Mouse (Mus musculus) fat pad, adult 2 months (tissue): ENCODE data around the gene Gpn2.

Experiments
- DNase-seq: peaks from one replicate; pipeline ENCODE4 v3.0.0-alpha.2; 2011; ENCODE audit warnings: low read depth, low spot score; ENCODE audit errors: extremely low read depth

Gene Gpn2

DNA sequence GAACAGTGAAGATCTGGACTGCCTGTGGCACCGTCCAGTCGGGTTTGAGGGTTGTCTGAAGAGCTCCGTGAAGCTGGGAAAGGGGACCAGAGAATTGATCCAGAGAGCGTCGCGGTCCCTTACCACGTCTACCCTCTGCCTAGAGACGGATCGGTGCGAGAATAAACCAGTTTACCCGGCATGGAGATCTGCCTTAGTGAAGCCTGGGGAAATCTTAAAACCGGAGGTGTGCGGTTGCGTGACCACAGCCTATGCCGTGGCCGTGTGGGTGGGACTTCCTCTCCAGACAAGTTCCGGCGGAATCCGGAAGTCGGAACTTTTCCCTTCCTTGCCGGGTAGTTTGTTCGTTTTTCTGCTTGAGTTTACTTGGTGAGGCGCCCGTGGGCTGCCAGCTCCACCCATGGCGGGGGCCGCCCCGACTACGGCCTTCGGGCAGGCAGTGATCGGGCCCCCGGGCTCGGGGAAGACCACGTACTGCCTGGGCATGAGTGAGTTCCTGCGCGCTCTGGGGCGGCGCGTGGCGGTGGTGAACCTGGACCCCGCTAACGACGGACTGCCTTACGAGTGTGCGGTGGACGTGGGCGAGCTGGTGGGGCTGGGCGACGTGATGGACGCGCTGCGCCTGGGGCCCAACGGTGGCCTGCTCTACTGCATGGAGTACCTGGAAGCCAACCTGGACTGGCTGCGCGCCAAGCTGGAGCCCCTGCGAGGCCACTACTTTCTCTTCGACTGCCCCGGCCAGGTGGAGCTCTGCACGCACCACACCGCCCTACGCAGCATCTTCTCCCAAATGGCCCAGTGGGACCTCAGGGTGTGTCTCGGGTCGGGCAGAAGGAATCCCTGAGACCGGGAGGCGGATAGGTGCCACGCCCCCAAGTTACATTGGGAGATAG is at the start of gene Gpn2:
TSS of gene Gpn2 (plus strand) at position 304 of the 893 bp plus-strand sequence.
- DNase-seq, result no peak

DNA sequence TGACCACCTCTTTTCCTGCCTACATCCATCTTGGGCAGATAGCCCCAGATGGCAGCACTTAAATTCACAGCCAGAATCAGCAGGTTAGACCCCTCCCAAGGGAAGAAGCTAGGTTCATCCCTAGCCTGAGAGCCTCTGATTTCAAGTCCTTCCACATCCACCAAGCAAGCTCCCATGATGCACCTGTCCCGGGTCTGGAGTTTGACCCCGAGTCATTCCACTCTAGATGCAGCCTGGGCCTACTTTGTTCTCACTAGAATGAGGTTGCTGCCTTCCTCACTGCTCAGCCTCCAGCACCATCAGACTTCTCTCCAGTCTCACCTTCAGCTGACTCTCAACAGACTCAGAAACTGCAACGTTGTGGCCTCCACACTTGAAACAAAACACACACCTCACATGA is 48.1 kb upstream of the Gpn2 start:
- DNase-seq, result no peak

DNA sequence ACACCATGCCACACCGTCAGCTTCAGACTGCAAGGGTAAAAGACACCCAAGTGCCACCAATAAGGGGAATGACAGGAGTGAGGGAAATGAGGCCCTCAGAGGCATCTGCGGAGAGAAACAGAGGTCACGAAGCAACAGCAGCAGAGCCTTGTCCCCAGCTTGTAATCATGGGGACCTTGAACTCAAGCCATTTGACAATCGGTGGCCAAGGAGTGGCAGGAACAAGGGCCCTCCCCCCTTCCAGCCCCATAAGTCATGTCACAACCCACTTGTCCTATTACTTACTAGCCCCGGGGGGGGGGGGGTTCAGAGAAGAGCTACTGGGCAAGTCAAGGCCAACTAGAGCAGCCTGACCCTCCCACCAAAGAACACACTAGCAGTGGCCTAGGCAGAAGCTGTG is 47.5 kb upstream of the Gpn2 start:
- no peak for DNase-seq

DNA sequence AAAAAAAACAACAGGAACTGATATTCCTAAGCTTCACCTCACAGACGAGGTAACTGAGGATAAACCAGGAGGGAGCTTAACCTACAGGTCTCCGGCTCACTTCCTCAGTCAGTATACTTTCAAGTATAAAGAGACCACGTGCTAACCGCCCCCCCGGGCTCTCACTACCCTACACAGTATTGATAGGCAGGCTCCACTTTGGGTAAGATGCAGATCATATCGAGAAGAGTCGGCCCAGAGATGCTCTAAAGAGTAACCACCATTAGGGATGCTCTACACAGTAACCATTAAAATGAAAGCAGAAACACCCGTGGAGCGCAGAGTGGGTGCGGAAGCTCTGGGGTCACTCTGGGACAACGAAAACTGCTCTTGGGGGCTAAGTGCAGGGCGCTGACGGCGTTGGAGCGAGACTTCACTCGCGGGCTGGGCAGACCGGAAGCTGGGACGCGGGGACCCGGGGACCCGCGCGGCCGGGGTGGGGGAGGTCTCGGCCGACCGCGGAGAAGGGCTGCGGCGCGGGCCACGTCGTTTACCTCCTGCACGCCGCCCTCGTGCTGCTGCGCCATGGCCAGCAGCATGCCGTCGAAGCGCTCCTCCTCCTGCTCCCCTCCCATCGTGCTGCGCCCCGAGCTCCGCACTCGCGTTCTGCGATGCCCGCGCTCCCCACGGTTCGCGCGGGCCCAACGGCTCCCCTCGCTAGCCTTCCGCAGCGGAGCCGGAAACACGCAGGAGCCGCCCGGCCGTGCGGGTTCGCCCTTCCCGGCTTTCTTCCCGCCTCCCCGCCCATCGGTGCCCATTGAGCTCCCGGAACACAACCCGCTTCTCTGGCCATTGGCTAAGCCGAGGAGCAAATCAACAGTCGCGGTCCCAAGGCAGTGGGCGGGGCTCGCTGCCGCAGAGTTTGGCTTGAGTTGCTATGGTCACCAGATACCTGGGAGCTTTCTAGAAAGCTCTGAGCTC is 38.6 kb upstream of the Gpn2 start, which contains the start of gene Nudc:
TSS of gene Nudc (minus strand) at position 725 of the 960 bp plus-strand sequence.
- peak; percentile 63 for DNase-seq

DNA sequence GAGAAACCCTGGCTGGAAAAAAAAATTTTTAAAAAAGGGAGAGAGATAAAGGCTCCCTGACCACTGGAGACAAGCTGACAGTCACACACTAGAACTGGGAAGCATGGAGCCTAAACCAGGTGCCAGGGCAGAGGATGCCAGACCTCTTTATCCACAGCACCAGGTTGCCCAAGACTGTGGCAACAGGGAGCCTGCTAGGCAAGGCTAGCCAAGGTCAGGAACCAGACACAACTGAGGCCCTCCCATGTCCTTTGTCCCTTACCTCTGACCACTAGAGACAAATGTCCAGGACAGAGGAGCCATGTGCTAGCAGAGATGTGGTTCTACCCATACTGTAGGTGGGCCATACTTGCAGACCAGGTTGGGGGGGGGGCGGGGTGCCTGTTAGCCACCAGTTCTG is 32.1 kb upstream of the Gpn2 start:
- DNase-seq, result no peak

DNA sequence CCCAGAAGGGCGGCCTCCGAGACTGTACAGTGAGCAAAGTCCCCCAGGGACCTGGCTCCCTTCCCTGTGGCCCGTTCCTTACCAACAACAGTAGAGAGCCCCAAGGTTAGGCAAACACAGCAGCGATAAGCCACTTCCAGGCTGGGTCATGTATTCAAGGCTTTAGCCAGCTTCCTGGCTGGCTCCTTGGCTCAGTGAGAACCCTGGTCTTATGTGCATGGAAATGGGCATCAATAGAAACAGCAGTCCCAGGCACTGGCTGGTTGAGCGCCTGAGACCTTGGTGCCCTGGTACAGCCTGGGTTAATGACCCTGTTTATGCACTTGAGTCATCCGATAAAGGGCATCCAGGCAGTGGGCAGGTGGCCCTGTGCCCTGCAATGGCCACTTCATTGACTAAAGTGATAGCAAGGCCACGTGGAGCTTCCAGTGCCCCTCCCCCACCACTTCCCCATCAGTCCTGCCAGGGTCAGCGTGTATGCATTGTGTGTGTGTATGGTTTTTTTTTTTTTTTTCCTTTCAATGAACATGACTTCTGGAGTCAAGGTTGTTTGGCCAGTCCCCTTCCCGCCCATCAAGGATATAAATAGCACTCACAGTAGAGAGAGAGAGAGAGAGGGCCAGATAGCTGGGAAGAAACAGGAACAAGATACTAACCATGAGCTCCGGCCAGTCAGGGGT is 31.3 kb upstream of the Gpn2 start, which contains the start of gene Nr0b2:
TSS of gene Nr0b2 (plus strand) at position 609 of the 680 bp plus-strand sequence.
- no peak for DNase-seq

DNA sequence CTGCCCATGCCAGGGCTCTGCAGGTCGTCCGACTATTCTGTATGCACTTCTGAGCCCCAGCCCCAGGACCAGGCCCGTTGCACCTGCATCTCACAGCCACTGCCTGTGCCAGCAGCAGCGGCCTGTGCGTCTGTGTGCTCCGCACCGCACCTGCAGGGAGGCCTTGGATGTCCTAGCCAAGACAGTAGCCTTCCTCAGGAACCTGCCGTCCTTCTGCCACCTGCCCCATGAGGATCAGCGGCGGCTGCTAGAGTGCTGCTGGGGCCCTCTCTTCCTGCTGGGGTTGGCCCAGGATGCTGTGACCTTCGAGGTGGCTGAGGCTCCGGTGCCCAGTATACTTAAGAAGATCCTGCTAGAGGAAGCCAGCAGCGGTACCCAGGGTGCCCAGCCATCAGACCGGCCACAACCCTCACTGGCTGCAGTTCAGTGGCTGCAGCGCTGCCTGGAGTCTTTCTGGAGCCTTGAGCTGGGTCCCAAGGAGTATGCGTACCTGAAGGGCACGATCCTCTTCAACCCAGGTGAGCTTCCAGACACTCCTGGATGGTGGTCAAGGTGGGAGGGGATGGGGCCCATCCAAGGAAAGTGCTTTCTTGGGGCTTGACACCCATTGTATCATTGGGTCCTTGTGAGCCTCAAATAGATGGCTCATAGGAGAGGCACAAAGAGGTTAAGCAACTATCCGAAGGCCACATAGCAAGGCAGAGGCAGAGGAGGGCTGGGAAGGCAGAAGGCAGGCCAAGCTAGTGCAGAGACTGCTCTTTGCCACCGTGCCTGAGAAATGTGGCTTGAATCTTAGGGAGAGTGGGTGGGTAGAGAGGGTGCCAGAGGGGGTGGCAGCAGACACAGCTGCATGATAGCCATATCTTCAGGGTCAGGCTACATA is 30.5 kb upstream of the Gpn2 start:
- no peak for DNase-seq

DNA sequence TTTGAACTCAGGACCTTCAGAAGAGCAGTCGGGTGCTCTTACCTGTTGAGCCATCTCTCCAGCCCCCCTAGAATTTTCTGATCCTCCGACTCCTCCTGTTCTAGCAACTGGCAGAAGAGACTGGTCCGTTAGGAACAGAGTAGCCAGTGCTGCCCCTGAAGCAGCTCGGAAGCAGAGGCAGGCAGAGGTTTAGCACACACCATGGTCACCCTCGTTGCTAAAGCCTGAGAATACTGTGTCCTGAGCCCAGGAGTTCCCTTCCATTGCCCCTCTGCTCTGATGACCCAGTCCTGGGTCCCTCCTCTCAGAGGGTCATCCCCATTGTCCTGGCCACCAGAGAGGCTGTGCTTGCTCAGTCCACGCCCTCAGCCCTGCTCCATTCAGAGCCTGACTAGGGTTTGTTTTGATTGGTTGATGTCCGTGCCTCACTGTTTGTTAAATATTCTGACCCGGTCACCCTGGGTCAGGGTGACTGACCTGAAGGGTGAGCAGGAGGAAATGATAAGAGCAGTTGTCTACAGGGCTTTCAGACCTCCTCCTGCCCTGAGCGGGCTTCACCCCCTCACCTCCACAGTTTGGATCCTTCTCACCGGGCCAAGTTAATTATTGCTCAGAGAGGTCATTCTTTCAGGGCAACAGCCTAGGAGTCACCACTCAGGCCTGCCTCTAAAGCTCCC is 27.0 kb upstream of the Gpn2 start:
- no peak for DNase-seq

DNA sequence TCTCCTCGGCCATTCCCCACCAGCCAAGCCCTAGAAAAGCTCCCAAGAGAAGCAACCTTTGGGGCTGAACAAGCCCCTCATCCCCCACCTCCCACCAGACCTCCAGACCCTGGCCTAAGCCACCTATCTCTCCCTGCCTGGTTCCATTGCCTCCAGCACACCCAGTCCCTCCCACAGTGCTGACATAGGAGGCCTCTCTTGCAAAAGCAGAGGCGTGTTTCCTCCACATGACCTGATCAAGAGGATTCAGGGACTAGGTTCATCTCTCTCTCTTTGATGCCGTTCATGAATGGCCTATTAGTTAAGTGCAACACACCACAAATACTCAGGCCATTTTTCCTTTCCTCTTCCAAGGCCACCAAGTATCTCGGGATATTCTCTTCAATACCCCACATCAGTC is 24.3 kb upstream of the Gpn2 start:
- no peak for DNase-seq

DNA sequence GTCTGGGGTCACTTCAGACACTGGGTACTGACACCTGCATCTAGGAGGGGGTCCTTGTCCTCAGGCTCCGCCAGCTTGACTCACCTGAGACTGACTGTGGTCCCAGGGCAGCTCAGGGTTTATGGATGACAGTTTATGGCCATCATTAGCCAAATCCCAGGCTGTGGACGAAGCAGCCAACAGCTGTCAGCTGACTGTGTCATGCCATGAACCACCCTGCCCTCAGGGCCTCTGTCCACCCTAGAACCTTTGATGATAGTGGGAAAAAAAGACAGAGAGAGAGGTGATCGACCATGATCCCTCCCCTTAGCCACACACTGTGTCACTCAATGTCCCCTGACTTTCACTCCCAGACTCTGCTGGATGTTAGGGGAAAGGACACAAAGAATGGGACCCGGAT is 22.5 kb upstream of the Gpn2 start:
- no peak for DNase-seq

DNA sequence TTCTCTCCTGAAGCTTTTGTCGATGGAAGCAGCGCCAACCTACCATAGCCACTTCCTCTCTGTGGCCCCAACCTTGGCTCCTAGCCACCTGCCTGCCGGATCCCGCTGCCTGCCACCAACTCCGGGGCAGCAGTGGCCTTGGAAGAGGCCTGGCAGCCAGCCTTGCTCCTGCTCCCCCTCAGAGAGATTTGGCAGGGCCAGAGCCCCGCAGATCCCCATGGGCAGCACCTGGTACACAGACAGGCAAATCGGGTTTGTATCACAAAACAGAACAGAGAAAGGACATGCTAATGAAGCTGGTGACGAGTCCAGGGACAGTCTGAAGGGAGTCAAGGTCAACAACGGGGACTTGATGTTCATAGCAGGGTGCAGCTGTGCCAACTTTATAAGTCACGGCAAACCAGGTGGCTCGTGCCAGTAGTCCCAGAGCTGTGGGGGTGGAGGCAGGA is 21.0 kb upstream of the Gpn2 start:
- no peak for DNase-seq

DNA sequence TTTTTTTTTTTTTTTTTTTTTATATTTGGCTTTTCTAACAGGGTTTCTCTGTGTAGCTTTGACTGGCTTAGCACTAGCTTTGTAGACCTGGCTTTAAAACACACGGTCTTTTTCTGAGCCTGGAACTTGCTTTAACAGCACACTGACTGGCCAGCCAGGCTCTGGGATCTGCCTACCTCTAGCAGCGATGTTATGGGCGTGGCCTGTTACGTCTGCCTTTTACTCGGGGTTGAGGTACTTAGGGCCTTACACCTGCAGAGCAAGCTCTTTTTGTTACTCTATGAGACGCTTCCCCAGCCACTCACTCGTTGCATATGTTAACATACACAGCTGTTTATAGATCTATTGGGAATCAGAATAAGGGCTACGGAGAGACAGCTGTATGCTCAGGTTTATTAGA is 16.9 kb upstream of the Gpn2 start:
- no peak for DNase-seq

DNA sequence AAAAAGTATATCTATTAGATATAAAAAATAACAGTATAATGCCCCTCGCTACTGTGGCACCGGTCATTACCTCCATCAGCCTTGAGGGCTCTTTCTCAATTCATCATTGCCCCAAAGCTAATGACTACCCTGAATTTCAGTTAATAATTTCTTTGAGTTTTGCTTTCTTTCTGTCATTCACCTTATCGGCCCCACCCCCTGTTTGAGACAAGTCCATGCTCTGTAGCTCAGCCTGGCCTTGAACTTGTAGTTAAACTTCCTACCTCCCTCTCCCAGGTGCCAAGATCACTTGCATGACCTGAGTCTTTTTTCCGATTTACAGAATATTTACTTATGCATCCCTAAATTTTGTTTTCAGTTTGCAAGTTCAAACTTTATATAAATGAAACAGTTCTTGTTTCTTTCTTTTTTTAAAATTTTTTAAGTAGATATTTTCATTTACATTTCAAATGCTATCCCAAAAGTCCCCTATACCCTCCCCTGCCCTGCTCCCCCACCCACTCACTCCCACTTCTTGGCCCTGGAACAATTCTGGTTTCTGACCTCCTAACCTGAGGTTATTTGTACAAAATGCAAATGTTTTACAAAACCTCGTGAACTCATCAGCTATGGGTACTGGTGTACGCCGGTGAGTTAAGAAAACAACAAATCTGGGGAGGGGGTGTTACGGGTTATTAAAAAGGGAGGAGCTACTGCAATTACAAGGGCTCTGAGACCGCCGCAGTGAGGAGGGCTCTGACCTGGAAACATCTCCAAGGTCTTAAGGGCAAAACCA is 14.7 kb upstream of the Gpn2 start:
- DNase-seq, result no peak

DNA sequence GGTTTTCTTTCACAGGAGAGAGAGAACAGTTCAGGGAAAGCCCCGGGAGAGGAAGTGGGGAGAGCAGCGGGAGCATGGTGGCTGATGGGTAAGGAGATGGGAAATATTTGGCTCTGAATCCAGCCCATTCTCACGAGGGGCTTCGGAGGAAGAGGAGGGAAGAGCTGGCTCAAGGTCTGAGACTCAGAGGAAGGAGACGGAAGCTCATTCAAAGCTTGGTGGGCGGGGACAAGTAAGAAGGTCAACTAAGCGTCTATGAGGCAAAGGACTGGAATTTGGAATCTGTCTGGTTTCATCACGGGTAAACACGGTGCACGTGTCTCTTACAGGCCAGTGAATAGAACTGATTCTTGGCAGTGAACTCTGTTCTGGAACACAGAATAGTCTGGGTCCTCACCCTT is 14.1 kb upstream of the Gpn2 start:
- DNase-seq, result no peak

DNA sequence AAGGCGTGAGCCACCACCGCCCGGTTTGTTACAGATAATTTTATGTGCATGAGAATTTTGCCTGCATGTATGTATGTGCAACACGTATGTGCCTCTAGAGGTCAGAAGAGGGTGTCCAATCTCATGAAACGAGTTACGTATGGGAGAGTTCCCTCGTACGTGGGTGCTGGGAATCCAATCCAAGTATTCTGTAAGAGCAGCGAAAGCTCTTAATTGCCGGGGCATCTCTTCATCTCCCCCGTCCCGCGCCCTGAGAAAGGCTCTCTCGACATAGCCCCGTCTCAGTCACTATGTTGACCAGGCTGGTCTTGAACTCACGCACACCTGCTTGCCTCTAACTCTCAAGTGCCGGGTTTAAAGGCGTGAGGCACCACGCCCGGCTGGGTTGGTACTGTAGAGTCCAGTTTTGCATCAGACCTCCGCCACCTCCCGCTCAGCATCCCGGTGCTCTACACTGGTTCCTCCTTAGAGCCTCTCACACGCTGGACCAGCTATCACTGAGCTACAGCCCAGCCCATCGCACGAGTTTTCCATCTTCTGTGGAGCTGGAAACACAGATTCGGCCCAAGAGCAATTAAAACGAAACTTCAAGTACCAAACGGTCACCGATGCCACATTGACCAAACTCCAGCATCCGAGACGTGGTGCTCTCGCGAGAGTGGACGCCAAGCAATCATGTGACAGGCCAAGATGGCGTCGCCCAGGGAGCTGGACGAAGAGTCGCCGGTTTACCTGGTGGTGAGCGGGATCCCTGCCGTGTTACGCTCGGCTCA is 9.9 kb upstream of the Gpn2 start, which contains the start of gene Gpatch3:
TSS of gene Gpatch3 (plus strand) at position 676 of the 773 bp plus-strand sequence.
- DNase-seq, result no peak

DNA sequence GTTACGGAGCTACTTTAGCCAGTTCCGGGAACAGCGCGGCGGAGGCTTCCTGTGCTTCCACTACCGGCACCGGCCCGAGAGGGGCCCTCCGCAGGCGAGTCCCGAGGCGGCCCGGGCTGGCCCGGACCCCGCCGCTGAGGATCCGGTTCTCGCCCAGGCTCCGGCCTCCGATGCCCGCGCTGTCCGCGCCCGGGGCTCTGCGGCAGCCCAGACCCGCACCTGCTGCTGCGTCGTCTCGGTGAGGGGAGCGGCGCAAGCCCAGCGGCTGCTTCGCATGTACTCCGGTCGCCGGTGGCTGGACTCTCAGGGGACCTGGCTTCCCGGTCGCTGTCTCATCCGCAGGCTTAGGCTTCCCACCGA is 9.3 kb upstream of the Gpn2 start:
- DNase-seq, result no peak

DNA sequence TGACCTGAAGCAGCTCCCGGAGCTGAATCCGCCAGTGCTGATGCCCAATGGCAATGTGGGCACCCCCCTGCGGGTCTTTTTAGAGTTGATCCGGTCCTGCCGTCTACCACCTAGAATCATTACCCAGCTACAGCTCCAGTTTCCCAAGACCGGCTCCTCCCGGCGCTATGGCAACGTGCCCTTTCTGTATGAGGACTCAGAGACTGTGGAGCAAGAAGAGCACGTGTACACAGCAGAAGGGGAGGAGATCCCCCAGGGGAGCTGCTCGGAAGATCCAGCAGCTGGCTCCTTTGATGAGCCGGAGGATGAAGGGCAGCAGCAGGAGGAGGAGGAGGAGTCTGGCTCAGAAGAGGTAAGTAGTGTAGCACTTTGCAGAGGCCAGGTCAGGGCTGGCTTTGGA is 6.2 kb upstream of the Gpn2 start:
- no peak for DNase-seq

DNA sequence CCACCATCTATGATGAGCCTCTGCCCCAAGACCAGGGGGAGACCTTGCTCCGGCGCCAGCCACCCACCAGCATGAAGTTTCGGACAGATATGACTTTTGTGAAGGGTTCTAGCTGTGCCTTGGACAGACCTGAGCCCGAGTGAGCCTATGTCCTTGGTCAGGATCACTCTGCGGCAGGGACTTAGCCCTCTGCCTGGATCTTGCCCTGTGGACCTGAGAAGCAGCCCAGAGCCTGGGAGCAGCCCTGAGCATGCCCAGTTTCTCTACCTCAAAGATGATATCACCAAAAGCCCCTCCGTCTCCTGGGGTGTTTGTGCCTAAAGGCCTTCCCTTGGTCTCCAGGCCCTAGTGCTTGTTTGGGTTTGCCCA is 488 bp upstream of the Gpn2 start:
- DNase-seq, result no peak
